Mouse (Mus musculus): Measurements from ENCODE around the gene Tmprss6. TPM values are rescaled to one million over a fixed set of nuclear protein-coding genes. Genes with fewer than 3 reads are reported as not detected.

Gene Tmprss6
- polyA plus RNA-seq, 1 experiment from 2014 or later, result 0.12 TPM

Other genes starting within 250 kb of the Tmprss6 start
- 18.5 and 19.8 TPM in 2 replicates for gene Ncf4, start 223.8 kb downstream of the Tmprss6 start, polyA plus RNA-seq (2015; fragmentation: Nextera tagmentation; extraction: Ambion mirVana)
- 1.2 and 1.3 TPM in 2 replicates for gene Csf2rb2, start 162.9 kb downstream of the Tmprss6 start, polyA plus RNA-seq (2015; fragmentation: Nextera tagmentation; extraction: Ambion mirVana)
- gene Csf2rb, start 142.9 kb downstream of the Tmprss6 start, polyA plus RNA-seq (2015; fragmentation: Nextera tagmentation; extraction: Ambion mirVana), result 5.1 and 5.5 TPM in 2 replicates
- gene Tex33, start 72.7 kb downstream of the Tmprss6 start, polyA plus RNA-seq (2015; fragmentation: Nextera tagmentation; extraction: Ambion mirVana), result 0.39 and 0.55 TPM in 2 replicates
- gene Tst, start 62.7 kb downstream of the Tmprss6 start, polyA plus RNA-seq (2015; fragmentation: Nextera tagmentation; extraction: Ambion mirVana), result 60.0 and 68.3 TPM in 2 replicates
- gene Mpst, start 62.2 kb downstream of the Tmprss6 start, polyA plus RNA-seq (2015; fragmentation: Nextera tagmentation; extraction: Ambion mirVana), result 3.0 and 4.1 TPM in 2 replicates
- 8.1 and 10.1 TPM in 2 replicates for gene Kctd17, start 40.1 kb downstream of the Tmprss6 start, polyA plus RNA-seq (2015; fragmentation: Nextera tagmentation; extraction: Ambion mirVana)
- gene Il2rb, start 26.6 kb upstream of the Tmprss6 start, polyA plus RNA-seq (2015; fragmentation: Nextera tagmentation; extraction: Ambion mirVana), result 10.3 and 12.2 TPM in 2 replicates
- gene C1qtnf6, start 62.8 kb upstream of the Tmprss6 start, polyA plus RNA-seq (2015; fragmentation: Nextera tagmentation; extraction: Ambion mirVana), result 6.5 and 9.1 TPM in 2 replicates
- 0.03 and 0.05 TPM in 2 replicates for gene Sstr3, start 76.1 kb upstream of the Tmprss6 start, polyA plus RNA-seq (2015; fragmentation: Nextera tagmentation; extraction: Ambion mirVana)
- 662 and 779 TPM in 2 replicates for gene Rac2, start 104.1 kb upstream of the Tmprss6 start, polyA plus RNA-seq (2015; fragmentation: Nextera tagmentation; extraction: Ambion mirVana)
- 23.0 and 23.7 TPM in 2 replicates for gene Cyth4, start 128.4 kb upstream of the Tmprss6 start, polyA plus RNA-seq (2015; fragmentation: Nextera tagmentation; extraction: Ambion mirVana)